Mouse (Mus musculus) E14TG2a.4 (cell line): ENCODE results near the gene Trim47.

ENCODE experiments used
- CTCF ChIP-seq: conservative IDR thresholded peaks from 2 replicates; pipeline ENCODE4 v1.5.1; 2014; ENCODE audit warnings: low read length
- NANOG ChIP-seq: IDR thresholded peaks from 2 replicates; pipeline ENCODE4 v1.6.1; 2014; ENCODE audit warnings: borderline replicate concordance, low read length, mixed read lengths
- POU5F1 ChIP-seq: IDR thresholded peaks from 2 replicates; pipeline ENCODE4 v1.6.1; 2014; ENCODE audit warnings: low read length, borderline replicate concordance

DNA sequence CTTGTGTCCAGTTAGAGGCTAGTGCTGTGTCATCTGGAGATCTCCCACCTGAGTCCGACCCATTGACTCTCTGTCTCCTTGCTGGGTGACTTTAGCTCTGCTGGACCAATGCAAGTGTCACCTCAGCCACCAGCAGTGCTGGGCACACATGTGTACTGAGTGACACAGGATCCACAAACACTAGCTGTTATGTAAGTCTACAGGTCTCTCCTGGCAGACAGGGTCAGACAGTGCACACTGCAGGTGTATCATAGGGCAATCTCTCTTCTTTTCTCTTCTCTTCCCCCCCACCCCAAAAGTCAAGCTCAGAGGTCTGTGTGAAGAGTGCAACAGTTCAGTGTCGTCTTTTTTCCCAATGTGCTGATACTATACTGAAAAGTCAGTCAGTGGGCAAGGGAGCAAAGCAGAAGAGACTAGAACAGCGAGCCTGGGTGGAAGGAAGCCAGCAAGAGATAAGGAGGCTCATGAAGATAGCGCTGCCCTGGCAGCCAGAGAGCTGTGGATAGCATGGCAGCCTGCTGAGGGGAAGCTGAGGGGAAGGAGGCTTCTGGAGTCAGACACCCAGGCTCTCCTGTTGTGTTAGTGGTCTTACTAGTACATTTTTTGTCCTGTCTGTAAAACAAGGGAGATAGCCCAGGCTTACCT is 69.7 kb downstream of the Trim47 start:
- TF ChIP-seq CTCF (no peak), POU5F1 (no peak), NANOG (no peak)
